Comparison of ENCODE assay signal across 22 mouse cellular contexts in the genomic region with DNA sequence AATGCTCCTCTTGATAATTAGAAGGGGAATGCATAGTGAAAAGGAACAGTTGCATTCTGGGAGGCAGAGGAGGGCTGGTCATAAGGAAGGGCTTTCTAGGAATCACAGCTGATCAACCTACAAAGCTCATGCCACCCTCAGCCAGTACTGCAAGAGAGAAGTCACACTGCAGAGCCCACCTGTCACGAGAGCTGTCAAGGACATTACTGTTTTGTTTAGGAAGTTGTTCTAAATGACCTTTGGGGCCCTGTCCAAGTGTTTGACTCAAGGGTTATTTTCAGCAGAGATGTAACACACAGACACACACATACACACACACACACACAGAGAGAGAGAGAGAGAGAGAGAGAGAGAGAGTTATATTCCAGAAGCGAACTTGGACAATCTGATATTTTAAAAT. TPM values are rescaled to one million over a fixed set of nuclear protein-coding genes. Genes with fewer than 3 reads are reported as not detected.
DNase-seq lines count a peak whose midpoint lies in the region; ATAC-seq lines count a peak whose summit lies in the region.
"Had no signal": no experiment of that assay in that cellular context is flagged by ENCODE, and none has a peak within 500 bp of the region (broad histone marks: within the 10 kb centered on the region; RNA-seq: fewer than 3 reads in every experiment).

No protein-coding gene starts in this region.

- 59% methylated on average over 2 of the region's 2 CpGs for WGBS in heart, embryonic 12.5 days

- peak overlapping the region; percentile 64; the same call in 1 of the 2 replicates for H3K27ac ChIP-seq in heart, embryonic 12.5 days (ENCODE audit: poor library complexity, severe bottlenecking)
- H3K27ac ChIP-seq: embryonic facial prominence, embryonic 13.5 days; forebrain, embryonic 12.5 days; hindbrain, embryonic 13.5 days; intestine, embryonic 15.5 days had no signal

- ATAC-seq in CD4-positive, CD25-positive, alpha-beta regulatory T cell, adult 4 months: no peak
- ATAC-seq in heart, embryonic 12.5 days (ENCODE audit: insufficient number of reproducible peaks, low FRiP score): no peak
- ATAC-seq: forebrain, postnatal 0 days; intestine, embryonic 15.5 days; Patski had no signal

- DNase-seq in CD4-positive, CD25-positive, alpha-beta regulatory T cell, adult 2 months (ENCODE audit: low read depth, low spot score): peak; percentile 33
- no peak for DNase-seq in heart, postnatal 36 days
- peak; percentile 51 to 57 for DNase-seq in heart, postnatal 10 days
- DNase-seq in neural tube, embryonic 10.5 days (ENCODE audit: extremely low spot score, low spot score): no peak
- DNase-seq in lung, postnatal 10 days: no peak
- DNase-seq: adrenal gland, adult 2 months; adrenal gland, postnatal 25 days; B cell, adult 2 months; cerebellum, adult 18-20 months; cerebellum, adult 9-11 months; cerebellum, postnatal 36 days; forebrain, postnatal 0 days; gastrocnemius, postnatal 14 days; kidney, adult 18-20 months had no signal

- peaks cover 21% of the 10 kb centered on the region for H3K4me1 ChIP-seq in heart, embryonic 12.5 days (replicated peaks)

- no peaks in the 10 kb centered on the region for H3K9me3 ChIP-seq in heart, embryonic 12.5 days (replicated peaks)
- H3K9me3 ChIP-seq: embryonic facial prominence, embryonic 13.5 days; forebrain, embryonic 12.5 days; hindbrain, embryonic 13.5 days; intestine, embryonic 15.5 days had no signal

- no peak overlapping the region for H3K4me2 ChIP-seq in heart, embryonic 12.5 days
- H3K4me2 ChIP-seq: embryonic facial prominence, embryonic 13.5 days; forebrain, embryonic 12.5 days; hindbrain, embryonic 13.5 days; intestine, embryonic 15.5 days had no signal

- no peak overlapping the region for H3K9ac ChIP-seq in heart, embryonic 12.5 days
- H3K9ac ChIP-seq: embryonic facial prominence, embryonic 13.5 days; forebrain, embryonic 12.5 days; forebrain, postnatal 0 days; hindbrain, embryonic 13.5 days; intestine, embryonic 15.5 days had no signal

- no peaks in the 10 kb centered on the region for H3K36me3 ChIP-seq in heart, embryonic 12.5 days
- H3K36me3 ChIP-seq: embryonic facial prominence, embryonic 13.5 days; forebrain, embryonic 12.5 days; hindbrain, embryonic 13.5 days; intestine, embryonic 15.5 days had no signal

- H3K27me3 ChIP-seq in heart, embryonic 12.5 days (replicated peaks): no peaks in the 10 kb centered on the region
- H3K27me3 ChIP-seq: CH12.LX; embryonic facial prominence, embryonic 13.5 days; forebrain, embryonic 12.5 days; hindbrain, embryonic 13.5 days; intestine, embryonic 15.5 days; Patski had no signal

- intact Hi-C loops in heart, postnatal 36 days (cut with DNase I): no loop called here
- intact Hi-C loops in heart, postnatal 10 days (cut with DNase I): no loop called here

- H3K4me3 ChIP-seq in heart, embryonic 12.5 days: no peak overlapping the region
- H3K4me3 ChIP-seq: embryonic facial prominence, embryonic 13.5 days; forebrain, embryonic 12.5 days; hindbrain, embryonic 13.5 days; intestine, embryonic 15.5 days had no signal

RNA-seq across cellular contexts. Expression of gene Ikzf2, which starts 27.3 kb away (rescaled TPM):
- 100 to 1,000 TPM; 591 to 626 TPM for polyA plus RNA-seq in CD4-positive, CD25-positive, alpha-beta regulatory T cell, adult 4 months (2017; shearing (Covaris generic))
- polyA plus RNA-seq in heart, embryonic 12.5 days (2016; fragmentation: Nextera tagmentation; extraction: Ambion mirVana): 2.6 and 2.9 TPM in 2 replicates
- total RNA-seq in heart, postnatal 36 days (2021): 1 to 10 TPM; 5.8 to 7.1 TPM
- total RNA-seq in heart, postnatal 10 days (2021): 1 to 10 TPM; 2.8 to 5.4 TPM
- total RNA-seq: CH12.LX had no signal

Comparison
In these comparisons a context has a peak if more than half of its experiments do, and no peak if none do; other contexts are left out.
1. DNase-seq: peak in CD4-positive, CD25-positive, alpha-beta regulatory T cell, adult 2 months (single experiment) and heart, postnatal 10 days (2 of 2); none in heart, postnatal 36 days (0 of 2), neural tube, embryonic 10.5 days (single experiment) and lung, postnatal 10 days (single experiment).